Mouse (Mus musculus) intestine, embryonic 15.5 days (tissue): ENCODE results near the gene Gnb5. TPM values are rescaled to one million over a fixed set of nuclear protein-coding genes. Genes with fewer than 3 reads are reported as not detected.

ENCODE experiments used
- ATAC-seq: fragments of 200-750 bp; cut with Nextera tagmentation; 2 replicates; pipeline ENCODE4 v1.8.0; 2017; ENCODE audit warnings: moderate TSS enrichment, moderate library complexity
- H3K27ac ChIP-seq: fragments of 300-500 bp; sonication (generic); 2 replicates; pipeline ENCODE4 v1.5.1; 2015; ENCODE audit warnings: mild to moderate bottlenecking, inconsistent platforms
- H3K27me3 ChIP-seq: fragments of 300-500 bp; sonication (generic); replicated peaks from 2 replicates; pipeline ENCODE4 v1.6.1; 2015; ENCODE audit warnings: inconsistent platforms
- H3K36me3 ChIP-seq: fragments of 300-500 bp; sonication (generic); 2 replicates; pipeline ENCODE4 v1.6.1; 2015; ENCODE audit warnings: inconsistent platforms
- H3K4me1 ChIP-seq: fragments of 300-500 bp; sonication (generic); replicated peaks from 2 replicates; pipeline ENCODE4 v1.6.1; 2015; ENCODE audit warnings: inconsistent platforms
- H3K4me2 ChIP-seq: fragments of 300-500 bp; sonication (generic); replicated peaks from 2 replicates; pipeline ENCODE4 v1.6.1; 2015; ENCODE audit warnings: mild to moderate bottlenecking, inconsistent platforms
- H3K4me3 ChIP-seq: fragments of 300-500 bp; sonication (generic); replicated peaks from 2 replicates; pipeline ENCODE4 v1.5.1; 2015; ENCODE audit warnings: inconsistent platforms
- H3K9ac ChIP-seq: fragments of 300-500 bp; sonication (generic); 2 replicates; pipeline ENCODE4 v1.6.1; 2015; ENCODE audit warnings: inconsistent platforms
- H3K9me3 ChIP-seq: fragments of 300-500 bp; sonication (generic); 2 replicates; pipeline ENCODE4 v1.6.1; 2016; ENCODE audit warnings: inconsistent platforms
- WGBS: fragments of 180-500 bp; shearing (Covaris S2); methylation state at CpG from one replicate; pipeline ENCODE4 v1.1.7; 2015; 5-methylcytosine and 5-hydroxymethylcytosine counted together
- polyA plus RNA-seq: library from polyadenylated mRNA; unstranded; fragments of >200 nt; fragmentation: Nextera tagmentation; extraction: Ambion mirVana; gene quantifications from 2 replicates; pipeline ENCODE4 v1.2.1, GENCODE M21; 2015

Gene Gnb5
- polyA plus RNA-seq, 1 experiment from 2014 or later, result 20.3 TPM

- Histone ChIP-seq H3K27me3 (no peaks in the 10 kb centered on the region), H3K4me2 (no peak overlapping the region), H3K4me1 (peaks cover 16% of the 10 kb centered on the region), H3K9me3 (no peaks in the 10 kb centered on the region), H3K9ac (no peak overlapping the region), H3K27ac (no peak overlapping the region), H3K4me3 (no peak overlapping the region), H3K36me3 (no peaks in the 10 kb centered on the region)
- no peak for ATAC-seq
- 22% methylated on average over 4 of the region's 4 CpGs for WGBS
These were observed 5.9 kb downstream of the Gnb5 start for GRCm38 (mm10) chr9:75312008-75312407.

GRCm38 (mm10) chr9:75313138-75313831 lies 7.2 kb downstream of the Gnb5 start:
- peaks cover 19% of the 10 kb centered on the region for H3K4me1 ChIP-seq
- H3K27me3 ChIP-seq, result no peaks in the 10 kb centered on the region
- 0 out of 2 replicates have a peak overlapping the region, but pooled peaks have one; percentile 76 for H3K27ac ChIP-seq
- 0 out of 2 replicates have a peak overlapping the region, but pooled peaks have one; percentile 67 for H3K9ac ChIP-seq
- H3K9me3 ChIP-seq, result no peaks in the 10 kb centered on the region
- H3K4me3 ChIP-seq, result peak overlapping the region; percentile 75
- 27% methylated on average over 11 of the region's 11 CpGs for whole genome bisulfite sequencing
- 0 out of 2 replicates have a peak, but pooled peaks have one; percentile 5 for ATAC-seq
- H3K36me3 ChIP-seq, result no peaks in the 10 kb centered on the region
- peak overlapping the region; percentile 92 for H3K4me2 ChIP-seq

GRCm38 (mm10) chr9:75313832-75314516 lies 7.9 kb downstream of the Gnb5 start:
- Histone ChIP-seq H3K4me1 (peaks cover 19% of the 10 kb centered on the region), H3K27me3 (no peaks in the 10 kb centered on the region), H3K27ac (peak overlapping the region; percentile 76), H3K9me3 (no peaks in the 10 kb centered on the region), H3K9ac (peak overlapping the region; percentile 67), H3K4me3 (peak overlapping the region; percentile 75), H3K36me3 (no peaks in the 10 kb centered on the region), H3K4me2 (peak overlapping the region; percentile 92)
- under 1% methylated on average over 52 of the region's 52 CpGs for WGBS
- ATAC-seq, result peak; percentile 90

- H3K9ac ChIP-seq, result peak overlapping the region; percentile 67
- no peaks in the 10 kb centered on the region for H3K9me3 ChIP-seq
- 4% methylated on average over 22 of the region's 22 CpGs for WGBS
- ATAC-seq, result no peak
- no peaks in the 10 kb centered on the region for H3K36me3 ChIP-seq
- H3K4me1 ChIP-seq, result peaks cover 19% of the 10 kb centered on the region
- peak overlapping the region; percentile 92 for H3K4me2 ChIP-seq
- peak overlapping the region; percentile 76 for H3K27ac ChIP-seq
- no peaks in the 10 kb centered on the region for H3K27me3 ChIP-seq
- H3K4me3 ChIP-seq, result peak overlapping the region; percentile 75
These were observed 8.5 kb downstream of the Gnb5 start for GRCm38 (mm10) chr9:75314517-75315105.

- ATAC-seq, result no peak
- H3K4me3 ChIP-seq, result peak overlapping the region; percentile 75; the same call in 1 of the 2 replicates
These were observed 9.2 kb downstream of the Gnb5 start for GRCm38 (mm10) chr9:75315238-75315637.

GRCm38 (mm10) chr9:75316771-75317170 lies 10.7 kb downstream of the Gnb5 start:
- ATAC-seq, result no peak
- Histone ChIP-seq H3K4me3 (no peak overlapping the region), H3K27ac (no peak overlapping the region), H3K36me3 (no peaks in the 10 kb centered on the region), H3K27me3 (no peaks in the 10 kb centered on the region), H3K9ac (no peak overlapping the region), H3K4me2 (no peak overlapping the region), H3K4me1 (peaks cover 22% of the 10 kb centered on the region), H3K9me3 (no peaks in the 10 kb centered on the region)
- 90% methylated on average over 6 of the region's 6 CpGs for WGBS

More at GRCm38 (mm10) chr9:75315238-75315637, 9.2 kb downstream of the Gnb5 start:
- no peak overlapping the region for H3K27ac ChIP-seq
- peak overlapping the region; percentile 92 for H3K4me2 ChIP-seq
- H3K27me3 ChIP-seq, result no peaks in the 10 kb centered on the region
- H3K4me1 ChIP-seq, result peaks cover 19% of the 10 kb centered on the region
- 71% methylated on average over 3 of the region's 3 CpGs for WGBS
- H3K9ac ChIP-seq, result no peak overlapping the region
- H3K36me3 ChIP-seq, result no peaks in the 10 kb centered on the region
- no peaks in the 10 kb centered on the region for H3K9me3 ChIP-seq

GRCm38 (mm10) chr9:75318196-75318595 lies 12.1 kb downstream of the Gnb5 start:
- Histone ChIP-seq H3K36me3 (no peaks in the 10 kb centered on the region), H3K4me1 (peaks cover 22% of the 10 kb centered on the region), H3K9me3 (no peaks in the 10 kb centered on the region), H3K27ac (no peak overlapping the region), H3K9ac (no peak overlapping the region), H3K4me3 (no peak overlapping the region), H3K4me2 (no peak overlapping the region), H3K27me3 (no peaks in the 10 kb centered on the region)
- 79% methylated on average over 2 of the region's 2 CpGs for WGBS
- peak; percentile 52 for ATAC-seq

GRCm38 (mm10) chr9:75319365-75319764 lies 13.3 kb downstream of the Gnb5 start:
- Histone ChIP-seq H3K9me3 (no peaks in the 10 kb centered on the region), H3K36me3 (no peaks in the 10 kb centered on the region), H3K4me3 (no peak overlapping the region), H3K27ac (no peak overlapping the region), H3K27me3 (no peaks in the 10 kb centered on the region), H3K4me2 (no peak overlapping the region), H3K4me1 (peaks cover 18% of the 10 kb centered on the region), H3K9ac (no peak overlapping the region)
- no peak for ATAC-seq
- 67% methylated on average over 3 of the region's 3 CpGs for WGBS

- Histone ChIP-seq H3K4me1 (peaks cover 7% of the 10 kb centered on the region), H3K27me3 (no peaks in the 10 kb centered on the region), H3K4me2 (no peak overlapping the region), H3K36me3 (no peaks in the 10 kb centered on the region), H3K9me3 (no peaks in the 10 kb centered on the region), H3K9ac (no peak overlapping the region), H3K27ac (no peak overlapping the region), H3K4me3 (no peak overlapping the region)
- WGBS, result 68% methylated on average over 13 of the region's 13 CpGs
- ATAC-seq, result peak; percentile 89
These were observed 16.2 kb downstream of the Gnb5 start for GRCm38 (mm10) chr9:75322099-75322885.

- Histone ChIP-seq H3K27ac (no peak overlapping the region), H3K36me3 (peaks cover 3% of the 10 kb centered on the region; the same call in 1 of the 2 replicates)
- 94% methylated on average over 3 of the region's 3 CpGs for WGBS
These were observed 22.0 kb downstream of the Gnb5 start for GRCm38 (mm10) chr9:75328047-75328446.

GRCm38 (mm10) chr9:75330821-75331220 lies 24.7 kb downstream of the Gnb5 start:
- Histone ChIP-seq H3K9me3 (no peaks in the 10 kb centered on the region), H3K4me1 (no peaks in the 10 kb centered on the region), H3K27ac (no peak overlapping the region), H3K4me2 (no peak overlapping the region), H3K9ac (no peak overlapping the region), H3K36me3 (peaks cover 3% of the 10 kb centered on the region; the same call in 1 of the 2 replicates), H3K27me3 (no peaks in the 10 kb centered on the region), H3K4me3 (no peak overlapping the region)
- no peak for ATAC-seq
- WGBS, result 91% methylated on average over 8 of the region's 8 CpGs

More at GRCm38 (mm10) chr9:75328047-75328446, 22.0 kb downstream of the Gnb5 start:
- H3K9me3 ChIP-seq, result no peaks in the 10 kb centered on the region
- no peak for ATAC-seq
- H3K4me3 ChIP-seq, result no peak overlapping the region
- no peaks in the 10 kb centered on the region for H3K4me1 ChIP-seq
- no peak overlapping the region for H3K4me2 ChIP-seq
- H3K27me3 ChIP-seq, result no peaks in the 10 kb centered on the region
- no peak overlapping the region for H3K9ac ChIP-seq

- Histone ChIP-seq H3K9ac (no peak overlapping the region), H3K9me3 (no peaks in the 10 kb centered on the region), H3K27ac (no peak overlapping the region), H3K4me3 (no peak overlapping the region), H3K27me3 (no peaks in the 10 kb centered on the region), H3K36me3 (no peaks in the 10 kb centered on the region), H3K4me2 (no peak overlapping the region), H3K4me1 (no peaks in the 10 kb centered on the region)
- ATAC-seq, result no peak
- WGBS, result 68% methylated on average over 4 of the region's 4 CpGs
These were observed 28.4 kb downstream of the Gnb5 start for GRCm38 (mm10) chr9:75334440-75334839.
